In genomic region chr11:119023616-119023980, GRCm38 (mm10) we compare ENCODE assay signal across 9 mouse cellular contexts. TPM values are rescaled to one million over a fixed set of nuclear protein-coding genes. Genes with fewer than 3 reads are reported as not detected.
DNase-seq lines count a peak whose midpoint lies in the region; ATAC-seq and TF ChIP-seq lines count a peak whose summit lies in the region.
"Had no signal": no experiment of that assay in that cellular context is flagged by ENCODE, and none has a peak within 500 bp of the region (broad histone marks: within the 10 kb centered on the region; RNA-seq: fewer than 3 reads in every experiment).

No protein-coding gene starts in this region.

- peaks cover 23% of the 10 kb centered on the region for H3K36me3 ChIP-seq in heart, embryonic 13.5 days
- peaks cover 42% of the 10 kb centered on the region for H3K36me3 ChIP-seq in forebrain, embryonic 10.5 days (replicated peaks)
- peaks cover 31% of the 10 kb centered on the region for H3K36me3 ChIP-seq in limb, embryonic 14.5 days (ENCODE audit: control insufficient read depth, insufficient read depth, low read length)

- no peak for TF ChIP-seq CTCF in olfactory bulb, adult 2 months (IDR thresholded peaks at IDR 0.05; ENCODE audit: insufficient read depth, low read depth, low read length)

- WGBS in heart, embryonic 13.5 days: 2% methylated on average over 15 of the region's 15 CpGs
- WGBS in forebrain, embryonic 10.5 days: under 1% methylated on average over 15 of the region's 15 CpGs
- WGBS in limb, embryonic 14.5 days: 0% methylated on average over 15 of the region's 15 CpGs
- under 1% methylated on average over 15 of the region's 15 CpGs for WGBS in olfactory bulb, adult 2 months

- TF ChIP-seq POLR2A in limb, embryonic 14.5 days (IDR thresholded peaks at IDR 0.05; ENCODE audit: borderline replicate concordance, extremely low read depth, insufficient read depth, insufficient read length): no peak
- no peak for TF ChIP-seq POLR2A in olfactory bulb, adult 2 months (IDR thresholded peaks at IDR 0.05; ENCODE audit: insufficient read depth, low read depth, low read length)

- no peak for DNase-seq in heart, postnatal 25 days (ENCODE audit: low spot score)
- DNase-seq in ES-CJ7 (ENCODE audit: low read depth, low spot score): peak; percentile 53
- no peak for DNase-seq in forebrain, embryonic 10.5 days (ENCODE audit: extremely low spot score, low spot score)
- no peak for DNase-seq in limb, embryonic 14.5 days (ENCODE audit: low spot score)
- no peak for DNase-seq in spleen, adult 18-20 months
- no peak for DNase-seq in gastrocnemius, adult 8-10 months (ENCODE audit: low spot score in 2 of 2)

- intact Hi-C loops in heart, postnatal 25 days (cut with DNase I): no loop called here

- peak overlapping the region; percentile 78 for H3K27ac ChIP-seq in heart, embryonic 13.5 days (replicated peaks)
- H3K27ac ChIP-seq in forebrain, embryonic 10.5 days: peak overlapping the region; percentile 100
- H3K27ac ChIP-seq in limb, embryonic 14.5 days (replicated peaks; ENCODE audit: low read depth, low read length): peak overlapping the region; percentile 95
- no peak overlapping the region for H3K27ac ChIP-seq in olfactory bulb, adult 2 months (ENCODE audit: insufficient read depth, low read depth, low read length)

- no peak for ATAC-seq in heart, embryonic 13.5 days (ENCODE audit: extremely low read depth, insufficient number of reproducible peaks, low FRiP score, low TSS enrichment)
- no peak for ATAC-seq in limb, embryonic 14.5 days (ENCODE audit: low FRiP score, low read depth)

- H3K4me2 ChIP-seq in heart, embryonic 13.5 days: peak overlapping the region; percentile 76
- peak overlapping the region; percentile 78 for H3K4me2 ChIP-seq in limb, embryonic 14.5 days (replicated peaks; ENCODE audit: low read depth, low read length, severe bottlenecking)

- H3K27me3 ChIP-seq in heart, embryonic 13.5 days (replicated peaks): peaks cover 38% of the 10 kb centered on the region
- H3K27me3 ChIP-seq in forebrain, embryonic 10.5 days (ENCODE audit: poor library complexity, severe bottlenecking): peaks cover 35% of the 10 kb centered on the region
- no peaks in the 10 kb centered on the region for H3K27me3 ChIP-seq in limb, embryonic 14.5 days (ENCODE audit: control insufficient read depth, insufficient read depth, low read length)

- peak overlapping the region; percentile 77 for H3K4me3 ChIP-seq in heart, embryonic 13.5 days
- H3K4me3 ChIP-seq in forebrain, embryonic 10.5 days: peak overlapping the region; percentile 95
- peak overlapping the region; percentile 97 for H3K4me3 ChIP-seq in limb, embryonic 14.5 days (replicated peaks; ENCODE audit: low read length)
- H3K4me3 ChIP-seq in olfactory bulb, adult 2 months (ENCODE audit: insufficient read depth, low read depth, low read length): peak overlapping the region; percentile 88

- H3K9me3 ChIP-seq in heart, embryonic 13.5 days: no peaks in the 10 kb centered on the region
- no peaks in the 10 kb centered on the region for H3K9me3 ChIP-seq in forebrain, embryonic 10.5 days
- H3K9me3 ChIP-seq in limb, embryonic 14.5 days (ENCODE audit: control insufficient read depth, low read length): no peaks in the 10 kb centered on the region

- peaks cover 40% of the 10 kb centered on the region for H3K4me1 ChIP-seq in heart, embryonic 13.5 days
- peaks cover 54% of the 10 kb centered on the region for H3K4me1 ChIP-seq in forebrain, embryonic 10.5 days
- peaks cover 37% of the 10 kb centered on the region for H3K4me1 ChIP-seq in limb, embryonic 14.5 days (ENCODE audit: control insufficient read depth, insufficient read depth, low read length)
- peaks cover 21% of the 10 kb centered on the region for H3K4me1 ChIP-seq in olfactory bulb, adult 2 months (ENCODE audit: control insufficient read depth, insufficient read depth, low read length)

- peak overlapping the region; percentile 88 for H3K9ac ChIP-seq in heart, embryonic 13.5 days
- H3K9ac ChIP-seq in limb, embryonic 14.5 days (ENCODE audit: low read depth, low read length, severe bottlenecking): peak overlapping the region; percentile 91

RNA-seq across cellular contexts. Expression of gene Cbx2, which starts 0.8 kb away (rescaled TPM):
- polyA plus RNA-seq in heart, embryonic 13.5 days (2015; fragmentation: Nextera tagmentation; extraction: Ambion mirVana): 17.6 and 18.9 TPM in 2 replicates
- total RNA-seq in heart, postnatal 25 days (2021): 1 to 10 TPM; 3.8 to 3.9 TPM
- polyA plus RNA-seq in forebrain, embryonic 10.5 days (2016; fragmentation: Nextera tagmentation; extraction: Ambion mirVana): 115 and 127 TPM in 2 replicates
- polyA plus RNA-seq in limb, embryonic 14.5 days (2012; rRNA removed): 35.7 and 40.4 TPM in 2 replicates
- polyA plus RNA-seq in limb, embryonic 14.5 days (2014; fragmentation: Nextera tagmentation; extraction: Ambion mirVana): 29.1 and 35.5 TPM in 2 replicates
- not detected in 2 replicates for polyA plus RNA-seq in olfactory bulb, adult 2 months (2012; ENCODE audit: insufficient read depth, insufficient read length, low replicate concordance, missing spikeins)
- total RNA-seq in gastrocnemius, adult 8-10 months (2022): 1 to 10 TPM in 1 of 4 experiments, under 1 TPM in 3; 0.29 to 1.1 (median 0.68) TPM

RNA-seq across cellular contexts. Expression of gene Cbx8, which starts 17.2 kb away (rescaled TPM):
- polyA plus RNA-seq in heart, embryonic 13.5 days (2015; fragmentation: Nextera tagmentation; extraction: Ambion mirVana): 6.1 and 7.0 TPM in 2 replicates
- 1 to 10 TPM; 4.4 to 7.6 TPM for total RNA-seq in heart, postnatal 25 days (2021)
- 9.5 and 11.3 TPM in 2 replicates for polyA plus RNA-seq in forebrain, embryonic 10.5 days (2016; fragmentation: Nextera tagmentation; extraction: Ambion mirVana)
- 6.9 and 7.2 TPM in 2 replicates for polyA plus RNA-seq in limb, embryonic 14.5 days (2012; rRNA removed)
- 10.1 and 12.6 TPM in 2 replicates for polyA plus RNA-seq in limb, embryonic 14.5 days (2014; fragmentation: Nextera tagmentation; extraction: Ambion mirVana)
- polyA plus RNA-seq in olfactory bulb, adult 2 months (2012; ENCODE audit: insufficient read depth, insufficient read length, low replicate concordance, missing spikeins): not detected in 2 replicates
- total RNA-seq in gastrocnemius, adult 8-10 months (2022): 1 to 10 TPM; 1.1 to 3.3 (median 2.5) TPM

RNA-seq across cellular contexts. Expression of gene Enpp7, which starts 35.6 kb away (rescaled TPM):
- polyA plus RNA-seq in heart, embryonic 13.5 days (2015; fragmentation: Nextera tagmentation; extraction: Ambion mirVana): not detected in 2 replicates
- not detected for total RNA-seq in heart, postnatal 25 days (2021)
- polyA plus RNA-seq in forebrain, embryonic 10.5 days (2016; fragmentation: Nextera tagmentation; extraction: Ambion mirVana): not detected in 2 replicates
- polyA plus RNA-seq in limb, embryonic 14.5 days (2012; rRNA removed): 0.05 and 0.08 TPM in 2 replicates
- polyA plus RNA-seq in limb, embryonic 14.5 days (2014; fragmentation: Nextera tagmentation; extraction: Ambion mirVana): not detected in 2 replicates
- not detected in 2 replicates for polyA plus RNA-seq in olfactory bulb, adult 2 months (2012; ENCODE audit: insufficient read depth, insufficient read length, low replicate concordance, missing spikeins)
- not detected for total RNA-seq in gastrocnemius, adult 8-10 months (2022)
- total RNA-seq: adrenal gland, adult 18-20 months had no signal
